Mouse (Mus musculus) limb, embryonic 11.5 days (tissue): ENCODE measurements around the gene Mgat5b. TPM values are rescaled to one million over a fixed set of nuclear protein-coding genes. Genes with fewer than 3 reads are reported as not detected.
A peak's percentile ranks its signal among the peaks of the same experiment; 100 is the strongest.

Source experiments
- ATAC-seq: fragments of 200-750 bp; cut with Nextera tagmentation; 2 replicates; pipeline ENCODE4 v1.8.0; 2017; ENCODE audit warnings: low read depth; ENCODE audit not compliant: insufficient number of reproducible peaks, low FRiP score, low TSS enrichment
- DNase-seq: peaks from one replicate; pipeline ENCODE4 v3.0.0-alpha.2; 2015; ENCODE audit warnings: low spot score
- H3K27ac ChIP-seq: fragments of 300-500 bp; sonication (generic); replicated peaks from 2 replicates; pipeline ENCODE4 v1.5.1; 2014; ENCODE audit warnings: low read depth, mild to moderate bottlenecking, low read length
- H3K27me3 ChIP-seq: fragments of 300-500 bp; sonication (generic); 2 replicates; pipeline ENCODE4 v1.6.1; 2014; ENCODE audit warnings: mild to moderate bottlenecking, low read length, mixed read lengths; ENCODE audit not compliant: control insufficient read depth, insufficient read depth
- H3K36me3 ChIP-seq: fragments of 300-500 bp; sonication (generic); 2 replicates; pipeline ENCODE4 v1.6.1; 2014; ENCODE audit warnings: mild to moderate bottlenecking, low read length, moderate library complexity, mixed read lengths; ENCODE audit not compliant: control insufficient read depth, insufficient read depth
- H3K4me1 ChIP-seq: fragments of 300-500 bp; sonication (generic); 2 replicates; pipeline ENCODE4 v1.6.1; 2014; ENCODE audit warnings: low read length, mixed read lengths; ENCODE audit not compliant: control insufficient read depth, insufficient read depth
- H3K4me2 ChIP-seq: fragments of 300-500 bp; sonication (generic); 2 replicates; pipeline ENCODE4 v1.6.1; 2014; ENCODE audit warnings: low read depth, mild to moderate bottlenecking, moderate library complexity; ENCODE audit not compliant: severe bottlenecking
- H3K4me3 ChIP-seq: fragments of 300-500 bp; sonication (generic); 2 replicates; pipeline ENCODE4 v1.5.1; 2014; ENCODE audit warnings: low read depth, low read length
- H3K9ac ChIP-seq: fragments of 300-500 bp; sonication (generic); 2 replicates; pipeline ENCODE4 v1.6.1; 2014; ENCODE audit warnings: mild to moderate bottlenecking, low read length
- H3K9me3 ChIP-seq: fragments of 300-500 bp; sonication (generic); 2 replicates; pipeline ENCODE4 v1.6.1; 2016; ENCODE audit warnings: low read length; ENCODE audit not compliant: control insufficient read depth
- WGBS: fragments of 180-500 bp; shearing (Covaris S2); extraction: QIAGEN DNeasy Blood & Tissue Kit; methylation state at CpG from one replicate; pipeline ENCODE4 v1.1.7; 2014; 5-methylcytosine and 5-hydroxymethylcytosine counted together
- polyA plus RNA-seq: library from polyadenylated mRNA; unstranded; fragments of >200 nt; fragmentation: Nextera tagmentation; extraction: Ambion mirVana; gene quantifications from 2 replicates; pipeline ENCODE4 v1.2.1, GENCODE M21; 2014

Gene Mgat5b
- polyA plus RNA-seq, 1 experiment from 2014 or later, result 0.99 TPM

- DNase-seq, result peak; percentile 34
- Histone ChIP-seq H3K4me1 (peaks cover 6% of the 10 kb centered on the region; the same call in 1 of the 2 replicates), H3K9ac (no peak overlapping the region), H3K9me3 (no peaks in the 10 kb centered on the region), H3K36me3 (no peaks in the 10 kb centered on the region), H3K4me2 (peak overlapping the region; percentile 51), H3K27ac (no peak overlapping the region), H3K27me3 (peaks cover 10% of the 10 kb centered on the region; the same call in 1 of the 2 replicates), H3K4me3 (0 out of 2 replicates have a peak overlapping the region, but pooled peaks have one; percentile 8)
- WGBS, result 4% methylated on average over 23 of the region's 23 CpGs
- ATAC-seq, result no peak
Measured at GRCm38 (mm10) chr11:116905741-116906456, 12.8 kb upstream of the Mgat5b start.

DNA sequence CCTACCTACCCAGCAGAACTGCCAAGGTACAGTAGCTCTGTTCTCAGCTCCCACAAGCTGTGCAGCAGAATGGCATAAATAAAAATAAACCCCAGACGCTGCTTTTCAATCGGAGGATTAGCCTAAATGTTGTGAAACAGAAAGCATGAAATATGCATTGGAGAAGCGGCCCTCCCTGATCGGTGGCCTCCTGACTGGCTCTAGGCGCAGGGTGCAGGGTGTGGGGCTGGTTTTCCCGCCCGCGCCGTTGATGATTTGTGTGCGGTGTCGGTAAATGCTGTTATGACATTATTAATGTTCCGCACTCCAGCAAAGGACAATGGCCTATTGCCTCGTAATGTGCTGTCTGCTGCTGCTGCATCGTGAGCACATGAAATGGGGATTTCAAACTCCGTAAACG is 5.1 kb upstream of the Mgat5b start:
- H3K36me3 ChIP-seq, result no peaks in the 10 kb centered on the region
- peaks cover 19% of the 10 kb centered on the region for H3K27me3 ChIP-seq
- no peaks in the 10 kb centered on the region for H3K9me3 ChIP-seq
- DNase-seq (no peak), ATAC-seq (no peak)
- no peak overlapping the region for H3K27ac ChIP-seq
- H3K4me2 ChIP-seq, result no peak overlapping the region
- H3K4me1 ChIP-seq, result 0 out of 2 replicates have a peak, but pooled peaks cover 2% of the 10 kb centered on the region
- H3K4me3 ChIP-seq, result no peak overlapping the region
- H3K9ac ChIP-seq, result no peak overlapping the region
- 68% methylated on average over 16 of the region's 16 CpGs for WGBS

DNA sequence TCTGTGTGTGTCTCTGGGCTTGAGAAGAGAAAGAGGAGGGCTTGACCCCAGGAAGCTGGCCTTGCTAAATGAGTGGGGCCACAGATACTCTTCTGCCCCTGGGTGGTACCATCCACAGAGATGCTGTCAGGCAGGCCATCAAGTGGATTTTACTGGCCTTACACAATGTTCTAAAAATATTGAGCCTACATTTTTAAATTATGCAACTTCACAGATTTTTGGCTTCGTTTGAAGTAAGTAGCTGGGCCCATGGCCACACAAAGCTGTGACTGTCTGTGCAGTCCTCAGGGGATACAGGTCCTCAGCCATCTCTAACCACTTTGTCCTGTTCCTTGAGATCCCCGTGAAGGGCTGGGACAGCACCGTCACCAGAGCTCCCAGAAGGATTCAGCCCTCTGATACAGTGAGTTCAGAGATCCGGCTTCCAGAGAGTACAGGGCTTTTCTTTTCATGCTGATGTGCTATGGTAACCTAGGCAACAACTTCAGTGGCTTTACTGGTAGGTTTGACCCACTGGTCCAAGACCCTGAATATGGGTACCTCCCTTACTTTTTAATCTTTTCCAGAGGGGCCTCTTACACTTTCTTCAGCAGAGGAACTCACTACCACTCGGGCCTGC is 4.3 kb upstream of the Mgat5b start:
- DNase-seq, result no peak
- Histone ChIP-seq H3K4me2 (no peak overlapping the region), H3K27me3 (peaks cover 26% of the 10 kb centered on the region), H3K4me3 (no peak overlapping the region), H3K4me1 (0 out of 2 replicates have a peak, but pooled peaks cover 3% of the 10 kb centered on the region), H3K9ac (no peak overlapping the region), H3K9me3 (no peaks in the 10 kb centered on the region), H3K27ac (no peak overlapping the region), H3K36me3 (no peaks in the 10 kb centered on the region)
- ATAC-seq, result no peak
- 72% methylated on average over 5 of the region's 5 CpGs for WGBS

GRCm38 (mm10) chr11:116915241-116915640 is 3.4 kb upstream of the Mgat5b start:
- Histone ChIP-seq H3K9ac (no peak overlapping the region), H3K36me3 (no peaks in the 10 kb centered on the region), H3K4me3 (no peak overlapping the region), H3K9me3 (no peaks in the 10 kb centered on the region), H3K4me1 (0 out of 2 replicates have a peak, but pooled peaks cover 3% of the 10 kb centered on the region), H3K27ac (no peak overlapping the region), H3K4me2 (no peak overlapping the region), H3K27me3 (peaks cover 35% of the 10 kb centered on the region)
- DNase-seq (no peak), ATAC-seq (no peak)
- 84% methylated on average over 3 of the region's 3 CpGs for WGBS

DNA sequence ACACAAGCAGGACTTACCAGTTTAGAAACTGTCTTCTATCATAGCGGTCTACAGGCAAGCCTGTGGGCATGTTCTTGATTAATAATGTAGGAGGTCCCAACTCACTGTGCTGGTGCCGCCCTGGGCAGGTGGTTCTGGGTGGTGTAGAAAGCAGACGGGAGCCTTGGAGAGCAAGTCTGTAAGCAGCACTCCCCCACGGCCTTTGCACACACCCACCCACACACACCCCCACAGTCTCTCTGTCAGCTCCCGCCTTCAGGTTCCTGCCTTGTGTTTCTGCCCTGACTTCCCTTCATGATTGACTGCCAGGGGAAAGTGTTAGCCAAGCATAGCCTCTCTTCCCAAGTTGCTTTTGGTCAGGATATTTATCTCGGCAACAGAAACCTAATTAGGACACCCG is 1.3 kb upstream of the Mgat5b start:
- Histone ChIP-seq H3K9ac (no peak overlapping the region), H3K27me3 (peaks cover 45% of the 10 kb centered on the region), H3K36me3 (no peaks in the 10 kb centered on the region), H3K4me2 (no peak overlapping the region), H3K4me1 (0 out of 2 replicates have a peak, but pooled peaks cover 3% of the 10 kb centered on the region), H3K27ac (no peak overlapping the region), H3K9me3 (no peaks in the 10 kb centered on the region), H3K4me3 (no peak overlapping the region)
- WGBS, result 42% methylated on average over 7 of the region's 7 CpGs
- DNase-seq (no peak), ATAC-seq (no peak)

GRCm38 (mm10) chr11:116919186-116920020 is 740 bp downstream of the Mgat5b start:
- WGBS, result 2% methylated on average over 44 of the region's 58 CpGs
- Histone ChIP-seq H3K4me1 (0 out of 2 replicates have a peak, but pooled peaks cover 3% of the 10 kb centered on the region), H3K36me3 (no peaks in the 10 kb centered on the region), H3K27ac (no peak overlapping the region), H3K9ac (peak overlapping the region; percentile 85), H3K4me3 (peak overlapping the region; percentile 47), H3K27me3 (peaks cover 45% of the 10 kb centered on the region), H3K4me2 (peak overlapping the region; percentile 99), H3K9me3 (no peaks in the 10 kb centered on the region)
- DNase-seq (peak; percentile 46), ATAC-seq (0 out of 2 replicates have a peak, but pooled peaks have one; percentile 42)

GRCm38 (mm10) chr11:116920746-116921145 is 2.1 kb downstream of the Mgat5b start:
- Histone ChIP-seq H3K4me3 (no peak overlapping the region), H3K36me3 (no peaks in the 10 kb centered on the region), H3K9me3 (no peaks in the 10 kb centered on the region), H3K27me3 (peaks cover 45% of the 10 kb centered on the region), H3K9ac (no peak overlapping the region), H3K4me1 (0 out of 2 replicates have a peak, but pooled peaks cover 3% of the 10 kb centered on the region), H3K27ac (no peak overlapping the region), H3K4me2 (no peak overlapping the region)
- WGBS, result 0% methylated on average over 5 of the region's 6 CpGs
- ATAC-seq (no peak), DNase-seq (peak; percentile 76)

GRCm38 (mm10) chr11:116922058-116922457 is 3.4 kb downstream of the Mgat5b start:
- Histone ChIP-seq H3K4me1 (0 out of 2 replicates have a peak, but pooled peaks cover 3% of the 10 kb centered on the region), H3K27ac (no peak overlapping the region), H3K9ac (no peak overlapping the region), H3K4me3 (no peak overlapping the region), H3K36me3 (no peaks in the 10 kb centered on the region), H3K9me3 (no peaks in the 10 kb centered on the region), H3K4me2 (no peak overlapping the region), H3K27me3 (peaks cover 41% of the 10 kb centered on the region)
- ATAC-seq (no peak), DNase-seq (no peak)
- 57% methylated on average over 7 of the region's 7 CpGs for WGBS
